24 mouse cellular contexts compared by ENCODE assay signal in the genomic region with DNA sequence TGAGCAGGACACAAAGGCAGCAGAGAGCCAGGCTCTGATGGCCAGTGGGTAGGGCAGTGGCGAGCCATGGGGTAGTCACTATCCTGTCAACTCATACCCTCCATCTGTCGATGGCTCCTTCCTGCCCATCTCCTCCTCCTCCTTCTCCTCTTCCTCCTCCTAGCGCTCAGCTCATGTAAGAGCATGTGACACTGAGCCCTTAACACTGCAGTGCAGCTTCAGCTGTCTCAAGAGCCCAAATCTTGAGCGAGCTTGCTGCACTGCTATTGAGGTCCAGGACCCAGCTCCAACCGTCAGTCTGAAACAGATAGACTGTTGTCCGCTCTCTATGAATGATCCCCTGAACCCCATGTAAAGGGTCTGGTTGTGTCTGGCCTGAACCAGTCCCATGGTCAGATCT. TPM values are rescaled to one million over a fixed set of nuclear protein-coding genes. Genes with fewer than 3 reads are reported as not detected.
DNase-seq lines count a peak whose midpoint lies in the region; ATAC-seq lines count a peak whose summit lies in the region.
"Had no signal": no experiment of that assay in that cellular context is flagged by ENCODE, and none has a peak within 500 bp of the region (broad histone marks: within the 10 kb centered on the region; RNA-seq: fewer than 3 reads in every experiment).

No protein-coding gene starts in this region.

- no peaks in the 10 kb centered on the region for H3K27me3 ChIP-seq in heart, embryonic 10.5 days (ENCODE audit: insufficient read depth, poor library complexity, severe bottlenecking)
- H3K27me3 ChIP-seq: CH12.LX; embryonic facial prominence, embryonic 15.5 days; forebrain, embryonic 15.5 days; heart, embryonic 15.5 days; limb, embryonic 12.5 days; neural tube, embryonic 13.5 days; Patski had no signal

- H3K4me3 ChIP-seq in heart, embryonic 10.5 days = no peak overlapping the region
- H3K4me3 ChIP-seq: embryonic facial prominence, embryonic 15.5 days; forebrain, embryonic 15.5 days; heart, embryonic 15.5 days; limb, embryonic 12.5 days; neural tube, embryonic 13.5 days had no signal

- peaks cover 11% of the 10 kb centered on the region; the same call in 1 of the 2 replicates for H3K4me1 ChIP-seq in heart, embryonic 10.5 days
- H3K4me1 ChIP-seq: embryonic facial prominence, embryonic 15.5 days; forebrain, embryonic 15.5 days; limb, embryonic 12.5 days; neural tube, embryonic 13.5 days had no signal

- ATAC-seq in CD4-positive, CD25-positive, alpha-beta regulatory T cell, adult 4 months = no peak
- peak; percentile 15 to 17; a peak in 1 of 4 replicates for ATAC-seq in hematopoietic stem cell, adult 5-6 weeks (replicated peaks in 1 of 2; ENCODE audit: insufficient read depth in 1 of 2, low FRiP score in 2 of 2, low TSS enrichment in 1 of 2, low read depth in 1 of 2, poor library complexity in 2 of 2, severe bottlenecking in 2 of 2)
- ATAC-seq: liver, postnatal 0 days; lung, postnatal 0 days; Patski had no signal

- 84% methylated on average over 6 of the region's 6 CpGs for WGBS in heart, embryonic 10.5 days

- no peaks in the 10 kb centered on the region for H3K9me3 ChIP-seq in heart, embryonic 10.5 days
- H3K9me3 ChIP-seq: embryonic facial prominence, embryonic 15.5 days; forebrain, embryonic 15.5 days; G1E; heart, embryonic 15.5 days; limb, embryonic 12.5 days; neural tube, embryonic 13.5 days had no signal

- H3K27ac ChIP-seq in heart, embryonic 10.5 days = 0 out of 2 replicates have a peak overlapping the region, but pooled peaks have one; percentile 11
- H3K27ac ChIP-seq: embryonic facial prominence, embryonic 15.5 days; forebrain, embryonic 15.5 days; heart, embryonic 15.5 days; limb, embryonic 12.5 days; neural tube, embryonic 13.5 days had no signal

- peak; percentile 22 for DNase-seq in CD4-positive, CD25-positive, alpha-beta regulatory T cell, adult 2 months (ENCODE audit: low read depth, low spot score)
- no peak for DNase-seq in heart, embryonic 10.5 days (ENCODE audit: low spot score)
- no peak for DNase-seq in heart, adult 18-20 months
- DNase-seq in 416B (ENCODE audit: low read depth) = peak; percentile 73
- DNase-seq in natural killer cell, adult 2 months (ENCODE audit: low spot score in 2 of 2) = no peak
- DNase-seq in c-Kit-positive CD71-positive TER-119-positive erythroid progenitor cells, embryonic 14.5 days (ENCODE audit: low spot score) = no peak
- DNase-seq: adrenal gland, adult 8-10 months; gastrocnemius, postnatal 25 days; heart, postnatal 36 days; kidney, adult 11 months; liver, postnatal 0 days; midbrain, embryonic 14.5 days; thymus, postnatal 25 days had no signal

- H3K36me3 ChIP-seq in heart, embryonic 10.5 days = peaks cover 71% of the 10 kb centered on the region

RNA-seq across cellular contexts. Expression of a gene that starts 47.9 kb away (rescaled TPM):
- polyA plus RNA-seq in CD4-positive, CD25-positive, alpha-beta regulatory T cell, adult 4 months (2017; shearing (Covaris generic)) = 10 to 100 TPM; 23.6 to 32.4 TPM
- 36.0 and 36.1 TPM in 2 replicates for polyA plus RNA-seq in heart, embryonic 10.5 days (2016; fragmentation: Nextera tagmentation; extraction: Ambion mirVana)
- 10 to 100 TPM; 52.5 to 53.5 TPM for total RNA-seq in heart, adult 18-20 months (2021)
- total RNA-seq in hematopoietic stem cell, adult 5-6 weeks (2017) = 71.5 and 86.5 TPM in 2 replicates

Comparison
In these comparisons a context has a peak if more than half of its experiments do, and no peak if none do; other contexts are left out.
1. DNase-seq: peak in CD4-positive, CD25-positive, alpha-beta regulatory T cell, adult 2 months (single experiment) and 416B (single experiment); none in heart, embryonic 10.5 days (single experiment), heart, adult 18-20 months (0 of 2), natural killer cell, adult 2 months (0 of 2) and c-Kit-positive CD71-positive TER-119-positive erythroid progenitor cells, embryonic 14.5 days (single experiment).